Mouse (Mus musculus): ENCODE measurements at regions not wholly inside any gene's neighbourhood (a gene's known extent, or its start where the extent isn't known, plus 50 kb on each side); places are given as distances from the start of the nearest gene placed in this dataset.

GRCm38 (mm10) chr13:103589646-103590045, 184.8 kb downstream of the Srek1 start:
- no peak for TF ChIP-seq EP300 (optimal IDR thresholded peaks at IDR 0.05)
- TF ChIP-seq CTCF (IDR thresholded peaks at IDR 0.05; ENCODE audit: low read depth): no peak
